Mouse (Mus musculus): ENCODE measurements around the gene Ism1.

Ism1 gene

GRCm38 (mm10) chr2:139714206-139714605 is 36.2 kb downstream of the Ism1 start:
- DNase-seq, result no peak

- DNase-seq, result no peak
Observed at GRCm38 (mm10) chr2:139717772-139718171, 39.8 kb downstream of the Ism1 start.

DNA sequence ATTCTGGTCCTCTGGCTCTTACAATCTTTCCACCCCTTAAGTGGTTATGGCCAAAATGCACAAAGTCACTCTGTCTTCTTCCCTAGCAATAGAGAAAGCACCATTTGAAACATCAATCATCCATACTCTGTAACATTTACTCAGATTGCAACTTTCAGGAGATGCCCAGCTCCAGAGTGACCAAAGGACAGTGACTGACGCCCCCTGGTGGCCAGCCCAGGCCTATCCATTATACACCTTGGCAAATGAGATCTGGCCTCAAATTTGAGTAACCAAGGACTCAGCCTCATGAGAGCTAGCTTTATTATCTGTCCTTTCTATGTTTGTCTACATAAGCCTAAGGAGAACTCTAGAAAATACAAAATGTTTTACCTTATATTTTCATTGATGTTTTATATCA is 44.7 kb downstream of the Ism1 start:
- DNase-seq, result peak; percentile 81 to 86

DNA sequence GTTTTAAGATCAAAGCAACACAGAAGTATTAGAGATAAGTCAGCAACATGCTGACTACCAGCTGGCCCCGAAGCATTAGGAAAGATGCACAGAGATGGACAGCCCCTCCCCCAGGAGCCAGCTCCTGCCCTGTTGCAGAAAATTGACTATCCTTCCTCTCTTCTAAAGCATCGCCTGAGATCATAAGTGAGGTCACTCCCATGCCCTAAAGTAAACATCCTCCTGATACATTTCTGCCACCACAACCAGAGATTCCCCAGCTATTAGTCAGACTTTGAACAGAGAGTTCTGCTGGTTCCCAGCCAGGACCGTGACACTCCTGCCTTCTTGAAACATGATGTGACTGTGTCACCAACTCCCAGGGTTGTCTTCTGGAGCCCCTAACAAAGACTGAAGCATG is 45.3 kb downstream of the Ism1 start:
- no peak for DNase-seq

DNA sequence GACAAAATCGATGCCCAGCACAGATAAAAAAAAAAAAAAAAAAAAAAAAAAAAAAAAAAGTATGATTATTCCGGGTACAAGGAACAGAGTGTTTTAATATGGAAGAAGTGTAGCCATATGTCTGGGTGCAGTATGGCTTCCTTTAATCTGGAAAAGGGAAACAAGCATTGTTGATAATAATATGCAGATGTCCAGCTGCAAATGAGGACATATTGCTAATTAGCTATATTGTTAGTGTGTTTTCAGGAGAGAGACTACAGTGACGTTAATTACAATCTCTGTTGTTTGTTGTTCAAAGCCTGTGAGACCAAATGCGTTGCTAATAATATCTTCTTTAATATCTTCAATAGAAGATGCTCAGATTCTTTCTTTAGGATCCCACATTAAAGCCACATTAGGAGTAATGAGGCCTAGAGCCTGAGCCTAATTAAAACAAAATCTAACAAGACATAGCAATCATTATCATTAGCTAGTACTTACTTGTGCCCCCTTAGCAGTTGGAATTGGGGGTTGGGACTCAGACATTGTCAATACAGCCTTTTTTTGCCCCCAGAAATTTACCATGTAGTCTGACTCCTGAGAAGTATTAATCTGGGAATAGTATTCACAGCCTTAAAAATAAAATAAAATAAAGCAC is 46.3 kb downstream of the Ism1 start:
- DNase-seq, result no peak

GRCm38 (mm10) chr2:139725328-139725727 is 47.4 kb downstream of the Ism1 start:
- no peak for DNase-seq

DNA sequence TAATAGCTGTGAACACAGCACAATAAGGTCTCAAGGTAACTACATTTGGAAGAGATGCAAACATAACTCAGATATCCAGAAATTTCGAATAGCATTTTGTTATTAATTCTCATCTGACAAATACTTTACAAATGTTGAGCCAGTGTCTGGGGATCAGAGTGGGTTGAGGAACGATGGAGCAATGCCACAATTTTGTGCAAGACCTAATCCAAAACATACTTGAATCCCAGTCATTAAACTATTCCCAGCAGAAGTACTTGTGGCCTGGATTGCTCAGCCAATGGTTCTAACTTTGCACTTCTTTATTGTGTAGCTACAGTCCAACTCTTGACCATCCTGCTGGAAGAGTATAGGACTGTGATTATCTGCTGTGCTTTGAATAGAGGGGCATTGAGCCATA is 50.1 kb downstream of the Ism1 start:
- no peak for DNase-seq

- no peak for DNase-seq
Observed at GRCm38 (mm10) chr2:139729377-139729776, 51.4 kb downstream of the Ism1 start.

GRCm38 (mm10) chr2:139742381-139742780 is 64.4 kb downstream of the Ism1 start:
- DNase-seq, result no peak

GRCm38 (mm10) chr2:139757021-139757420 is 79.0 kb downstream of the Ism1 start:
- DNase-seq, result no peak

DNA sequence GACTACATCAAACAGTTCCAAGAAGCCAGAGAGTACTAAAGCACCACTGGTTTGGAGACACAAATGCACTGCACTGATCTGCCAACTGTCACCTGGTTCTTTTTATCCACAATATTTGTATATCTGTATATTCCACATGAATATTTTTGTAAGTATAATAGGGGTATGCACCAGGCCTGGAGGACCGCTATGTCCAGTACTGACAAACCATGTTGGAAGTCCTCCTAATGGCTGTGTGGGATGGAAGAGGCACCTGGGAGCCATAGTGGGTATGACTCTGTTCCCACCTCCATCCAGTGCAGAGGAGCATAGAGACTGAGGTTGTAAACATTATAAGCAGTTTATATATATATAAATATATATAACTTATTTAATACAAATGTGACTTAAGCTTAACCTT is 79.5 kb downstream of the Ism1 start:
- DNase-seq, result no peak

GRCm38 (mm10) chr2:139764355-139764754 is 86.4 kb downstream of the Ism1 start:
- DNase-seq, result no peak

DNA sequence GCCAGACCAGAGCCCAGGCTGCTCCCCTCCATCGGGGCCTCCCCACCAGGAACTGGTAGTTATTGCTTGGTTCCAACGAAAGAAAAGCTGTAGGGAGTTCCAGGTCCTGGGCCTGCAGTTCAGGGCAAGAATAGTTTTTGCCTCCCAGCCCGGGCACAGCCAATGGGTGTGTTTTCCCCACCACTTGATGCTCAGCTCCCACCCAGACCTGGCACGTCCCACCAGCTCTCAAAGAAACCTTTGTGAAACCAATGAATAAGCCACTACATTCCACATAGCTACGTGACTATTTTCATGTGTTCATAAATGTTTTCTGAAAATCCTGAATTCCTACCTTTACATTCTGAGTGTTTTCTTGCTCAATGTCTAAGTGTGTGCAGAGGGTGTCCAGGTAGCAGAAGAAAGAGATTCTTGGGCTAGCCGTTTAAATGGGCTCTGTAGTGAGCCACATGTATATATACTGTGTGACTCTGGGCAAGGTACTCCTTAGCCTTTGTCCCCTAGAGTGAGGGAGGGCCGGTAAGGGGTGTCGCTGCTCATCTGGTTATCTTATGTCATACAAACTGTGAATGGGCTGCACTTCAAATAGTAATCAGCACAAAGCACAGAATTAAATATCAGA is 97.1 kb downstream of the Ism1 start:
- DNase-seq, result no peak

DNA sequence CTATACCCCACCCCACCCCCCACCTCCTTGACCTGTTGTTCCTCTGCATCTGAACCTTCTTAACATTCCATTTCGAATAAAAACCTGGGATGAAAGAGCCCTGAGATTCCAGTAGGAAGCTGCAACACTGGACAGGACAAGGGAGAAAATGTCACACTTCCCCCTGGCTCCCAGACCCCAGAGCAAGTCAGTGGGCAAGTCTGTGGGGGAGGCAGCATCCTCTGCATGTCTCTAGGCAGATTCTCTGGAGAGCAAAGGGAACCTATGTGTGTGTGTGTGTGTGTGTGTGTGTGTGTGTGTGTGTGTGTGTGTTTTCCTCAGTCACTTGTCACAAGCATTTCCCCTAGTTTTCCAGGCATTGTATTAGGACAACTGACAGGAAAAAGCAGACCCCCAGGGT is 98.7 kb downstream of the Ism1 start:
- DNase-seq, result no peak

DNA sequence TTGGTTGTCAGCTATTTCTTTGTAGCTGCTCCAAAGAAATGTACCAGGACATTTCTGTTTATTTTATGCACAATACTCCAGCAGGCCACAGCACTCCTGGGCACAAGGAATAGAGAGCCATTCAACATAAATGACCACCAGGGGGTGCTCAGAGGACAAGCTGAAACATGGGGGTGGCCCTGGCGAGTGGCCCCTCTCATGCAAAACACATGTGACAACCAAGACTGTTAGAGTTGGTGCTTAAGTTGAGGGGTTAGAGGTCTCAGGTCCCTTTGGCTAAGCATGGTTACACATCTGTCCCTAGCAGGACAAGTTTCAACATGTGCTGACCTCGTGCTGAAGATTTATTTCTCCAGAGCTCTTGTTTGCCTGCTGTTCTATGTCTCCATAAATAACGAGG is 100.3 kb downstream of the Ism1 start:
- DNase-seq, result peak; percentile 28 to 34

- DNase-seq, result no peak
Observed at GRCm38 (mm10) chr2:139783318-139783850, 105.4 kb downstream of the Ism1 start.

- DNase-seq, result no peak
Observed at GRCm38 (mm10) chr2:139784465-139784864, 106.5 kb downstream of the Ism1 start.

DNA sequence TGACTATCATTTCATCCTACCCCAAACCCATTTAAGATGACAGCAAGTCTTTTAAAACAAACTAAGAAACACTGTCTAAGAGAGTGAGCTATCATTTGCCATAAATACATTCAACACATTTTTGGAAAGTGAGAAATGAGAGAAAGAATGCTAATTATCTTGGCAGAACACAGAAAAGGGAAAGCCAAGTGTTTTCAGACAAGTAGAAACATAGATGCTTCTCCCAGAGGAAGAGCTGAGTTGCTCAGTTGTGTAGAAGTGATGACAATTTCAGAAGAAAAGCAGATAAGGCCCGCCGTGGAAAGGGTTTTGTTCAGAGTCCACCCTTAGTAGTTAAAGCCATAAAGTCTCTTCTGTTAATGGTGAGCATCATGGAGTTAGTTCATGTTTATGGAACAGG is 107.0 kb downstream of the Ism1 start:
- no peak for DNase-seq

DNA sequence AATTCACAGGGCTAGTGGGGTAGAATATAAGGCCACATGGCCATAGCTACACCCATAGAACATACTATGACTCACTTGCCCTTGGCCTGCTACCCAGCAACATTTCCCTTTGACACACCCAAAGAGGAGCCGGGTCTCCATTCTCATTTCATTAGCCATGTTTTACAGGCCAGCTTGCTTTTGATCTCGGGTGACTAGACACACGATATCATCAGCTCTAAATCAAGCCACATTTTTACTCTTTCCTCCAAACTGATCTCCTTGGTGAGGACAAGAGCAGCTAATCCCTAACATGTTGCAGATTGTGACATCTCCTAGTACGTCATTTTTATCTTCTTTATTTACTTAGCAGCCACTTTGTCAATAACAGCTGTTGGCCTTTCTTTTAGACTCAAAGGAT is 110.7 kb downstream of the Ism1 start:
- no peak for DNase-seq

GRCm38 (mm10) chr2:139792345-139793120 is 114.6 kb downstream of the Ism1 start:
- DNase-seq, result no peak

GRCm38 (mm10) chr2:139804041-139804440 is 126.1 kb downstream of the Ism1 start:
- no peak for DNase-seq

- DNase-seq, result peak in 1 of 2 experiments; percentile 9
Observed at GRCm38 (mm10) chr2:139807887-139808286, 129.9 kb downstream of the Ism1 start.

All from cerebellum, postnatal 10 days (tissue).